Mouse (Mus musculus): ENCODE measurements at regions not wholly inside any gene's neighbourhood (a gene's known extent, or its start where the extent isn't known, plus 50 kb on each side); places are given as distances from the start of the nearest gene placed in this dataset.
A peak's percentile ranks its signal among the peaks of the same experiment; 100 is the strongest.

GRCm38 (mm10) chr12:96261978-96262377 lies 570.0 kb downstream of the Flrt2 start:
- Histone ChIP-seq H3K4me3 (ENCODE audit: low read depth, low read length) (no peak overlapping the region), H3K27ac (ENCODE audit: low read depth, low read length) (no peak overlapping the region), H3K4me1 (ENCODE audit: control insufficient read depth, insufficient read depth, low read length) (no peaks in the 10 kb centered on the region), H3K27me3 (ENCODE audit: control insufficient read depth, insufficient read depth, low read length) (no peaks in the 10 kb centered on the region), H3K36me3 (ENCODE audit: control insufficient read depth, insufficient read depth, low read length) (no peaks in the 10 kb centered on the region), H3K9me3 (ENCODE audit: control insufficient read depth, low read length) (no peaks in the 10 kb centered on the region), H3K9ac (ENCODE audit: low read length) (no peak overlapping the region), H3K4me2 (no peak overlapping the region)
- WGBS: 73% methylated on average over 4 of the region's 4 CpGs
- ATAC-seq (ENCODE audit: low FRiP score) (no peak), DNase-seq (ENCODE audit: low spot score, missing footprints) (no peak)

GRCm38 (mm10) chr12:96275894-96276293 lies 583.9 kb downstream of the Flrt2 start:
- DNase-seq (ENCODE audit: low spot score, missing footprints) (no peak), ATAC-seq (ENCODE audit: low FRiP score) (no peak)
- H3K4me1 ChIP-seq (ENCODE audit: control insufficient read depth, insufficient read depth, low read length): no peaks in the 10 kb centered on the region
- no peaks in the 10 kb centered on the region for H3K9me3 ChIP-seq (ENCODE audit: control insufficient read depth, low read length)
- no peak overlapping the region for H3K4me2 ChIP-seq
- H3K27me3 ChIP-seq (ENCODE audit: control insufficient read depth, insufficient read depth, low read length): no peaks in the 10 kb centered on the region
- no peak overlapping the region for H3K27ac ChIP-seq (ENCODE audit: low read depth, low read length)
- no peak overlapping the region for H3K9ac ChIP-seq (ENCODE audit: low read length)
- no peaks in the 10 kb centered on the region for H3K36me3 ChIP-seq (ENCODE audit: control insufficient read depth, insufficient read depth, low read length)
- H3K4me3 ChIP-seq (ENCODE audit: low read depth, low read length): no peak overlapping the region

DNA sequence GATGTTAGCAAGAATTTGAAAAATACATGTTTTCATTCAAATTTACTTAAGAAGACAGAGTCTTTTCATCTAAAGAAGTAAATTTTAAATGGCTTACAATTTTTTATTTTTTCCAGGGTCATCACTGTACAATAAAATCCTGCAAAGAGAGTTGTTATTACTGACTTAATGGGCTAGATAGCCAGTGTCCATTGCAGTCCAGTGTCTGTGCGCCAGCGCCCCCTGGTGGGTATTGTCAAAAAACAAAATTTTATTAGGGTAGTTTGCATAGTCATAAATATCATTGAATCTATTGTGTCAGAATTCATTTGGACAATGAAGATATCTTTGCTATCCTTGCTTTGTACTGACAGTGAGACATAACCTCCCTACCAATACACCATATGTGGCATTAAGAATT lies 619.1 kb downstream of the Flrt2 start:
- Histone ChIP-seq H3K4me2 (no peak overlapping the region), H3K9ac (ENCODE audit: low read length) (no peak overlapping the region), H3K4me1 (ENCODE audit: control insufficient read depth, insufficient read depth, low read length) (no peaks in the 10 kb centered on the region), H3K4me3 (ENCODE audit: low read depth, low read length) (no peak overlapping the region), H3K27me3 (ENCODE audit: control insufficient read depth, insufficient read depth, low read length) (no peaks in the 10 kb centered on the region), H3K36me3 (ENCODE audit: control insufficient read depth, insufficient read depth, low read length) (no peaks in the 10 kb centered on the region), H3K27ac (ENCODE audit: low read depth, low read length) (no peak overlapping the region), H3K9me3 (ENCODE audit: control insufficient read depth, low read length) (no peaks in the 10 kb centered on the region)
- 6% methylated on average over 2 of the region's 2 CpGs for WGBS
- peak; percentile 91 for DNase-seq (ENCODE audit: low spot score, missing footprints)
- peak; percentile 50 for ATAC-seq (ENCODE audit: low FRiP score)

DNA sequence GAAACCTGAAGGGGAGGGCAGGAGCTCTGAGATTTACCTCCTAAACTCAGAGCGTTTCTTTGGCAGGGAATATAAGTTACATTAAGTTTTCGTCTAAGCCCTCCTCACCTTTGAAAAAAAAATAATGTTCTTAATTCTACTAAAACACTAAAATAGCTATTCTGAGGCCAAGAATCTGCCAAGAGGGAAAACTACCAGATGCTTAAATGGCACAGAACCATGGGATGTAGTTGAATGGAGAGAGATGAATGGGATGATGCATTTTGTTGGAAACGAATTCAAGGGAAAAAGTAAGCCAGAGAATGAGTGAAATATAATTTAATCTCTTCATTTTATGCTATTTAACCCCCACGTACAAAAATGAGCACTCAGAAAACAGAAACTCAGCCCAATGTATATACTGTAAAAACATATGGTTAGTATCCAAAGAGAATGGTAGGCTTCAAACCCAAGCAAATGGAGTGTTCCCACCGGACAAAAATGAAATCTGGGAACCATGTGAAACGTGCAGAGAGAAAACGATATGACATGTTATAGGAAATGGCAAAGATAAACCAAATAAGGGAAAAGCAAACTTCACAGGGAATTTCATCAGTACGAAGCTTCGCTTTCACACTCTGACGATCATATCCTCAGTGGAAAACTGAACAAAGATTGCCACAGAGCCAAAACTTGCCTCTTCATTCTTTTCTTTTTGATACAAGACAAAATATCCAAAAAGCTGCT lies 631.2 kb downstream of the Flrt2 start:
- Histone ChIP-seq H3K36me3 (ENCODE audit: control insufficient read depth, insufficient read depth, low read length) (no peaks in the 10 kb centered on the region), H3K27me3 (ENCODE audit: control insufficient read depth, insufficient read depth, low read length) (no peaks in the 10 kb centered on the region), H3K4me2 (no peak overlapping the region), H3K4me1 (ENCODE audit: control insufficient read depth, insufficient read depth, low read length) (no peaks in the 10 kb centered on the region), H3K9me3 (ENCODE audit: control insufficient read depth, low read length) (no peaks in the 10 kb centered on the region), H3K9ac (ENCODE audit: low read length) (no peak overlapping the region), H3K27ac (ENCODE audit: low read depth, low read length) (no peak overlapping the region), H3K4me3 (ENCODE audit: low read depth, low read length) (no peak overlapping the region)
- ATAC-seq (ENCODE audit: low FRiP score): no peak
- 88% methylated on average over 10 of the region's 10 CpGs for WGBS
- no peak for DNase-seq (ENCODE audit: low spot score, missing footprints)

DNA sequence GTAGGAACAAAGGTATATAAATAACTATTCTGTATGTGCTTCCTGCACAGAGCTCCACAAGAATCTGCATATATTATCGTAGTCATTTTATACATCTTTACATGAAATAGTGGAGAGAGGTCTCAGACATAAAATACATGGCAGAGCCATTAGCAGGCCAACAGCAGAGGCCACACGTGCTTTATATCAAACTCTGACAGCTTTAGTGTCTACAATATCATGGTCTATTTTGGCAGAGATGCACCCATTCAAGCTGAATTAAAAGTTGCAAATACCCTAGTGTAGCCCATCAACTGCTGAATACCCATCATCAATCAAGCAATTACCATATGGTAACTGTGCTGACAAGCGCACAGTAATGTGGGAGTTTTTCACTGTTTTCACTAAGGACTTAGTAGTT lies 659.1 kb downstream of the Flrt2 start:
- Histone ChIP-seq H3K27ac (ENCODE audit: low read depth, low read length) (no peak overlapping the region), H3K4me2 (no peak overlapping the region), H3K9ac (ENCODE audit: low read length) (no peak overlapping the region), H3K36me3 (ENCODE audit: control insufficient read depth, insufficient read depth, low read length) (no peaks in the 10 kb centered on the region), H3K9me3 (ENCODE audit: control insufficient read depth, low read length) (no peaks in the 10 kb centered on the region), H3K27me3 (ENCODE audit: control insufficient read depth, insufficient read depth, low read length) (no peaks in the 10 kb centered on the region), H3K4me1 (ENCODE audit: control insufficient read depth, insufficient read depth, low read length) (no peaks in the 10 kb centered on the region), H3K4me3 (ENCODE audit: low read depth, low read length) (no peak overlapping the region)
- 92% methylated on average over 3 of the region's 3 CpGs for WGBS
- no peak for ATAC-seq (ENCODE audit: low FRiP score)
- no peak for DNase-seq (ENCODE audit: low spot score, missing footprints)

GRCm38 (mm10) chr12:96378924-96379323 lies 686.9 kb downstream of the Flrt2 start:
- Histone ChIP-seq H3K9me3 (ENCODE audit: control insufficient read depth, low read length) (no peaks in the 10 kb centered on the region), H3K4me2 (no peak overlapping the region), H3K4me1 (ENCODE audit: control insufficient read depth, insufficient read depth, low read length) (no peaks in the 10 kb centered on the region), H3K9ac (ENCODE audit: low read length) (no peak overlapping the region), H3K27me3 (ENCODE audit: control insufficient read depth, insufficient read depth, low read length) (no peaks in the 10 kb centered on the region), H3K36me3 (ENCODE audit: control insufficient read depth, insufficient read depth, low read length) (no peaks in the 10 kb centered on the region), H3K4me3 (ENCODE audit: low read depth, low read length) (no peak overlapping the region), H3K27ac (ENCODE audit: low read depth, low read length) (no peak overlapping the region)
- DNase-seq (ENCODE audit: low spot score, missing footprints): no peak
- no peak for ATAC-seq (ENCODE audit: low FRiP score)
- 70% methylated on average over 3 of the region's 3 CpGs for WGBS

DNA sequence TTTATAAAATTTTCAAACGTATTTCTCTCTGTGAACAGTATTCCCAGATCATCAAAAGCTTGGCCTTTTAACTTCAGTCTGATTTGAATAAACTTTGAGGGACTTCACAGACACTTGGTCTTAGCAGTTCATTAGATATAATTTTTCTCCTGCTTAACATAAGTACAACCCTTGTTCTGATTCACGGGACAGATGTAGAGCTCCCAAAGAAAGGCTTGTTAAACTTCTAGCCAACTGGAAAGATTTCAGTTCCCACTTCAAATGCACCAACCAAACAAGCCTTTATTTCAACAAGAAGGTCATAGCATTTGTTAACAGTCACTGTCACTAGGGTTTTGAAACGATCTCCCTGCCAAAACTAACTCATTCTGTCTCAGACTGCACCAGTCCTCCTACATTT lies 727.1 kb downstream of the Flrt2 start:
- H3K27me3 ChIP-seq (ENCODE audit: control insufficient read depth, insufficient read depth, low read length): no peaks in the 10 kb centered on the region

GRCm38 (mm10) chr12:96419567-96419966 lies 727.5 kb downstream of the Flrt2 start:
- Histone ChIP-seq H3K36me3 (ENCODE audit: control insufficient read depth, insufficient read depth, low read length) (no peaks in the 10 kb centered on the region), H3K4me1 (ENCODE audit: control insufficient read depth, insufficient read depth, low read length) (no peaks in the 10 kb centered on the region), H3K4me3 (ENCODE audit: low read depth, low read length) (no peak overlapping the region), H3K9me3 (ENCODE audit: control insufficient read depth, low read length) (no peaks in the 10 kb centered on the region), H3K4me2 (no peak overlapping the region), H3K27me3 (ENCODE audit: control insufficient read depth, insufficient read depth, low read length) (no peaks in the 10 kb centered on the region), H3K27ac (ENCODE audit: low read depth, low read length) (no peak overlapping the region), H3K9ac (ENCODE audit: low read length) (no peak overlapping the region)
- ATAC-seq (ENCODE audit: low FRiP score) (no peak), DNase-seq (ENCODE audit: low spot score, missing footprints) (no peak)

More for the DNA sequence above, 727.1 kb downstream of the Flrt2 start:
- Histone ChIP-seq H3K36me3 (ENCODE audit: control insufficient read depth, insufficient read depth, low read length) (no peaks in the 10 kb centered on the region), H3K27ac (ENCODE audit: low read depth, low read length) (no peak overlapping the region), H3K9ac (ENCODE audit: low read length) (no peak overlapping the region), H3K4me1 (ENCODE audit: control insufficient read depth, insufficient read depth, low read length) (no peaks in the 10 kb centered on the region), H3K4me2 (no peak overlapping the region), H3K9me3 (ENCODE audit: control insufficient read depth, low read length) (no peaks in the 10 kb centered on the region), H3K4me3 (ENCODE audit: low read depth, low read length) (no peak overlapping the region)
- DNase-seq (ENCODE audit: low spot score, missing footprints) (no peak), ATAC-seq (ENCODE audit: low FRiP score) (no peak)
- WGBS: 77% methylated on average over 3 of the region's 3 CpGs

- no peak for DNase-seq (ENCODE audit: low spot score, missing footprints)
- 80% methylated on average over 3 of the region's 3 CpGs for WGBS
- Histone ChIP-seq H3K4me2 (no peak overlapping the region), H3K4me3 (ENCODE audit: low read depth, low read length) (no peak overlapping the region), H3K36me3 (ENCODE audit: control insufficient read depth, insufficient read depth, low read length) (no peaks in the 10 kb centered on the region), H3K9me3 (ENCODE audit: control insufficient read depth, low read length) (no peaks in the 10 kb centered on the region), H3K4me1 (ENCODE audit: control insufficient read depth, insufficient read depth, low read length) (no peaks in the 10 kb centered on the region), H3K9ac (ENCODE audit: low read length) (no peak overlapping the region), H3K27ac (ENCODE audit: low read depth, low read length) (no peak overlapping the region), H3K27me3 (ENCODE audit: control insufficient read depth, insufficient read depth, low read length) (no peaks in the 10 kb centered on the region)
- ATAC-seq (ENCODE audit: low FRiP score): no peak
These were observed 735.6 kb downstream of the Flrt2 start for GRCm38 (mm10) chr12:96427589-96427988.
